Mouse (Mus musculus) ES-Bruce4 (cell line): ENCODE results near the gene Prkn.

ENCODE experiments used
- CTCF ChIP-seq: IDR thresholded peaks from one replicate; pipeline ENCODE4 v1.8.1; 2011; ENCODE audit warnings: low read depth, low read length
- EP300 ChIP-seq: IDR thresholded peaks from 2 replicates; pipeline ENCODE4 v1.6.1; 2011; ENCODE audit warnings: low read depth, low read length; ENCODE audit not compliant: insufficient read depth
- POLR2A ChIP-seq: IDR thresholded peaks from one replicate; pipeline ENCODE4 v1.8.1; 2011; ENCODE audit warnings: low read length; ENCODE audit not compliant: insufficient read depth

- TF ChIP-seq EP300 = no peak
- TF ChIP-seq POLR2A = no peak
- TF ChIP-seq CTCF = no peak
Observed at GRCm38 (mm10) chr17:11663437-11663836, 823.3 kb downstream of the Prkn start.
